Mouse (Mus musculus) heart, embryonic 12.5 days (tissue): ENCODE results near the gene Slit3. TPM values are rescaled to one million over a fixed set of nuclear protein-coding genes. Genes with fewer than 3 reads are reported as not detected.

Experiments
- ATAC-seq: fragments of 200-750 bp; cut with Nextera tagmentation; 2 replicates; pipeline ENCODE4 v1.8.0; 2017; ENCODE audit warnings: moderate TSS enrichment, moderate library complexity; ENCODE audit not compliant: insufficient number of reproducible peaks, low FRiP score
- H3K27ac ChIP-seq: fragments of 300-500 bp; sonication (generic); 2 replicates; pipeline ENCODE4 v1.5.1; 2016; ENCODE audit warnings: mild to moderate bottlenecking, moderate library complexity; ENCODE audit not compliant: poor library complexity, severe bottlenecking
- H3K27me3 ChIP-seq: fragments of 300-500 bp; sonication (generic); replicated peaks from 2 replicates; pipeline ENCODE4 v1.6.1; 2016; ENCODE audit warnings: mild to moderate bottlenecking, moderate library complexity
- H3K36me3 ChIP-seq: fragments of 300-500 bp; sonication (generic); 2 replicates; pipeline ENCODE4 v1.6.1; 2016; ENCODE audit warnings: mild to moderate bottlenecking, moderate library complexity
- H3K4me1 ChIP-seq: fragments of 300-500 bp; sonication (generic); replicated peaks from 2 replicates; pipeline ENCODE4 v1.6.1; 2016; ENCODE audit warnings: mild to moderate bottlenecking
- H3K4me2 ChIP-seq: fragments of 300-500 bp; sonication (generic); 2 replicates; pipeline ENCODE4 v1.6.1; 2016; ENCODE audit warnings: mild to moderate bottlenecking, moderate library complexity
- H3K4me3 ChIP-seq: fragments of 300-500 bp; sonication (generic); 2 replicates; pipeline ENCODE4 v1.5.1; 2016; ENCODE audit warnings: mild to moderate bottlenecking
- H3K9ac ChIP-seq: fragments of 300-500 bp; sonication (generic); 2 replicates; pipeline ENCODE4 v1.6.1; 2016; ENCODE audit warnings: mild to moderate bottlenecking, moderate library complexity
- H3K9me3 ChIP-seq: fragments of 300-500 bp; sonication (generic); replicated peaks from 2 replicates; pipeline ENCODE4 v1.6.1; 2016; ENCODE audit warnings: mild to moderate bottlenecking, moderate library complexity
- WGBS: fragments of 180-500 bp; shearing (Covaris S2); methylation state at CpG from one replicate; pipeline ENCODE4 v1.1.7; 2016; 5-methylcytosine and 5-hydroxymethylcytosine counted together
- polyA plus RNA-seq: library from polyadenylated mRNA; unstranded; fragments of >200 nt; fragmentation: Nextera tagmentation; extraction: Ambion mirVana; gene quantifications from 2 replicates; pipeline ENCODE4 v1.2.1, GENCODE M21; 2016

Slit3 gene
- polyA plus RNA-seq, 1 experiment from 2014 or later, result 17.4 TPM

DNA sequence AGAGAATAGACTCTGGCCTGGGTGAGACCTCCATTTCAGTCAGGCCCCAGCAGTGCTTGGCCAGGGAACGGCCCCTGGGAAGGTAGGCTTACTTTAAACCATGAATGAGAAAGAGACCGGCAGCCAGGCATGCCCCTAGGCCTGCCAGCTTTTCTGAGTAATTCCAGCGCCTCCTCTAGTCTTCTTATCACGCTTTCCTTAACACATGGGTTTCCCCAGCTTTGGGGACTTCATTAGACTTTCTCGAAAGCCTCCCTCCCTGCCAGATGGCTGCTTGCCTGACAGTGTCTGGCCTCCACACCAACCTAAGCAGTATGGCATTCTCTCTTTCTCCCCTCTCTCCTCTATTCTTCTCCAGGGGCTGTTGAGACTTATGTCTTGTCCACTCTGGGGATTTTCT is 24.5 kb upstream of the Slit3 start:
- Histone ChIP-seq H3K9ac (no peak overlapping the region), H3K4me1 (0 out of 2 replicates have a peak, but pooled peaks cover 3% of the 10 kb centered on the region), H3K4me3 (no peak overlapping the region), H3K27ac (no peak overlapping the region), H3K27me3 (no peaks in the 10 kb centered on the region), H3K4me2 (no peak overlapping the region), H3K9me3 (no peaks in the 10 kb centered on the region), H3K36me3 (no peaks in the 10 kb centered on the region)
- ATAC-seq, result no peak
- 26% methylated on average over 5 of the region's 5 CpGs for WGBS

DNA sequence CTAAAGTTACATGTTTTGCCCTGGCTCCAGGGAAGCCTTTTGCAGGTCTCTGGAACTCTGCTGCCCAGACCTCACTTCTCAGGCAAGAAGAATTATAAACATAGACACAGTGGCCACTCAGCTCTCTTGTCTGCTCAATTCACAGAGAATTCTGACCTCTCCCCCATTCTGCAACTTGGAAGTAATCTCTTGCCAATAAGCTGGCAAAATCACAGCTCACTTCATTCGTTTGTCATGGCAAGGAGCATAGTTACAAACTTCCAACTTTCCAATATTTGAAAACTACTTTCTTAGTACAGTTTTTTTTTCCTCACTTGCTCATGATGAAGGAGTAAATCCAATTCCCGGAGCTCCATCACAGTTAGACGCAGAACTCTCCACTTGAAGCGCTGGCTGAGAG is 11.2 kb upstream of the Slit3 start:
- ATAC-seq, result no peak

DNA sequence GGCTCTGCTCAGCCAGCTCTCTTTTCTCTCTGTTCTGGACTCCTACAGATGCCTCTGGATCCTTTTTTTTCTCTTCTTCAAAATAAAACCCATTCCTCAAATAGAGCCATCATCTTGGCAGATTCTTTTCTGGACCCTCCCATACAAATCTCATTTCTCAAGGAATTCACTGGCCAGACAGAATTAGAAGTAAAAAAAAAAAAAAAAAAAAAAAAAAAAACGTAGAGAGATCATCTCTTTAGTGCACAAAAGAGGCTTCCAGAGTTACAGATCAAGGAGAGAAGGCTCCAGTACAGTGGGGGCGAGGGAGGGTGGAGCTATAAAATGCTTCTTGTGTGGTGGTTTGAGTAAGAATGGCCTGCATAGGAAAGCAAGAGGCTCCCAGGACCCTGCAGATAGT is 10.2 kb upstream of the Slit3 start:
- no peak overlapping the region for H3K27ac ChIP-seq
- 64% methylated on average over 2 of the region's 2 CpGs for WGBS
- H3K9me3 ChIP-seq, result no peaks in the 10 kb centered on the region
- H3K4me2 ChIP-seq, result no peak overlapping the region
- no peak overlapping the region for H3K4me3 ChIP-seq
- H3K36me3 ChIP-seq, result no peaks in the 10 kb centered on the region
- no peak overlapping the region for H3K9ac ChIP-seq
- no peaks in the 10 kb centered on the region for H3K27me3 ChIP-seq
- ATAC-seq, result no peak
- H3K4me1 ChIP-seq, result no peaks in the 10 kb centered on the region

More for the DNA sequence above, 11.2 kb upstream of the Slit3 start:
- H3K4me3 ChIP-seq, result no peak overlapping the region
- H3K36me3 ChIP-seq, result no peaks in the 10 kb centered on the region
- no peaks in the 10 kb centered on the region for H3K4me1 ChIP-seq
- H3K27me3 ChIP-seq, result no peaks in the 10 kb centered on the region
- no peak overlapping the region for H3K4me2 ChIP-seq
- no peaks in the 10 kb centered on the region for H3K9me3 ChIP-seq
- no peak overlapping the region for H3K27ac ChIP-seq
- WGBS, result 65% methylated on average over 4 of the region's 4 CpGs
- no peak overlapping the region for H3K9ac ChIP-seq

DNA sequence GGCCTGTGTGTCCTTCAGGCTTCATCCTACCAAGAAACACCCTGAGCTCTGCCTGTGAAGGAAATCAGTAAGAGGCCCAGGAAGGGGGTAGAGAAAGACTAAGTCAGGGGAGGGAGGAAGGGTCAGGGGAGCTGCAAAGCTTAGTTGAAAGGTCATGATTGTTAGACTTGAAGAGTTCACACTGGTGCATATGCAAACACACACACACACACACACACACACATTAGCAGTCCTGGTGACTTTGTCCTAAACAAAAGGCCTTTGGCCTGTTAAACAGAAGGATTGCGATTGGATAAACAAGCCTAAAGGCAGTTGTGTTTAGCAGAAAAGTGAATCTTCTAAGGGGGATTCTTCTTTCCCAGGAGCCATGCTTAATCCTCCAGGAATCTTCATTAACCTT is 7.7 kb upstream of the Slit3 start:
- Histone ChIP-seq H3K27me3 (no peaks in the 10 kb centered on the region), H3K27ac (no peak overlapping the region), H3K4me2 (no peak overlapping the region), H3K9me3 (no peaks in the 10 kb centered on the region), H3K4me1 (no peaks in the 10 kb centered on the region), H3K9ac (no peak overlapping the region), H3K4me3 (no peak overlapping the region), H3K36me3 (no peaks in the 10 kb centered on the region)
- no peak for ATAC-seq
- 83% methylated on average over 1 of the region's 1 CpGs for WGBS

DNA sequence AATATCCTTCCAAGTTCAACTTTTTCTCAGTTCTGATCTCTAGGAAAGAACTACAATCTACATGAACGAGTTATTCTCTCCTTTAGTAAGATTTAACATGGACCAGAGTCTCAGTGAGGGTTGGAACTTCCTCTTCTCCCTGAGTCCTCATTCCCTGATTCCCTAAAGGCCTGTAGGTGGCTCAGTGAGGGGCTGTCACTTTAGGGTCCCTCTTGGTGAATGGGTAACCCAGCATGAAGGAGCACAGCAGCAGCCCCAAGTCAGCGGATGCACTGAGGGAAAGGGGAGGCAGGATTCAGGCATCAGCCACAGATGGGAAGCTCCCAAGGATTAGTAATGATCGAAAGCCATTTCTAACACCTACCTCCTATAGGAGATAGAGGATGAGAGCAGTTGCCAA is 4.6 kb upstream of the Slit3 start:
- H3K36me3 ChIP-seq, result no peaks in the 10 kb centered on the region
- no peak overlapping the region for H3K9ac ChIP-seq
- peaks cover 12% of the 10 kb centered on the region for H3K4me1 ChIP-seq
- ATAC-seq, result no peak
- H3K4me2 ChIP-seq, result no peak overlapping the region
- H3K9me3 ChIP-seq, result no peaks in the 10 kb centered on the region
- WGBS, result 66% methylated on average over 3 of the region's 3 CpGs
- no peaks in the 10 kb centered on the region for H3K27me3 ChIP-seq
- no peak overlapping the region for H3K4me3 ChIP-seq
- H3K27ac ChIP-seq, result no peak overlapping the region

DNA sequence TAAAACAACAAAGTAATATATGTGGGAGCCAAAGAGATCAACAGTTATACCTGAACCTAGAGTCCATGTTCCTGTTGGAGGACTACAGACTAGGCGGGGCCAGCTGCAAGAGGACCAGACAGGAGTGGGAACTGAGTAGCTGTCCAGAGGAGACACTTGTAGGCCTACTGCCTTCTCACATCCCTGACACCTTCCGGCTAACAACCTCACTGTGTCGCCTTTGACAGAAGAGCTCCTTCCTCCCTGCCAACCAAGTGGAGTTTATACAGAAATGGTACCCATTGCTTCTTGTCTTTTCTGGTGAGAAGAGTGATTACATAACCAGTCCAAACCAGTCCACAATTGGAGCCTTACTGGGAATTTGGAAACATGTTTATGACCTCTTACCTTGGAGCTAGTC is 3.2 kb upstream of the Slit3 start:
- WGBS, result 70% methylated on average over 3 of the region's 3 CpGs
- no peaks in the 10 kb centered on the region for H3K36me3 ChIP-seq
- H3K4me2 ChIP-seq, result no peak overlapping the region
- peaks cover 15% of the 10 kb centered on the region for H3K4me1 ChIP-seq
- no peaks in the 10 kb centered on the region for H3K27me3 ChIP-seq
- no peak overlapping the region for H3K4me3 ChIP-seq
- no peak overlapping the region for H3K9ac ChIP-seq
- no peaks in the 10 kb centered on the region for H3K9me3 ChIP-seq
- no peak overlapping the region for H3K27ac ChIP-seq
- ATAC-seq, result no peak

DNA sequence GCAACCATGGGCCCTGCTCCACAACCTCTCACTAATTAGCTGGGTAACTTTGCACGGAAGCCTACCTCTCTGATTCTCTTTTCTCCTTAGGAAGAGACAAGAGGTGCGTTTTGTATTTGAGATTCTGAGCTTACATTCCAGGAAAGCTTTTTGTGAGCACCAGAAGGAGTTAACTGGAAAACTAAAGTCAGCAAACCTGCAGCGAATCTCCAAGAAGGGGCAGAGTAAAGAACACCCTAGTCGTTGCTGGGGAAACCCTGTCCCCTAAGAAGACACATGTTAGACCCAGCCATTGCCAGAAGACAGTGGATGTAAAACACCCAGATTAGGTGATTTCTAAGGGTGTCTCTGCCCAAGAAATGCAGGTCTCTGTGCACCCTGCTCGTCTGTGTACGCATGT is 2.3 kb upstream of the Slit3 start:
- Histone ChIP-seq H3K9me3 (no peaks in the 10 kb centered on the region), H3K4me3 (no peak overlapping the region), H3K36me3 (no peaks in the 10 kb centered on the region), H3K9ac (no peak overlapping the region), H3K27ac (no peak overlapping the region), H3K4me2 (no peak overlapping the region), H3K4me1 (peaks cover 17% of the 10 kb centered on the region), H3K27me3 (no peaks in the 10 kb centered on the region; the same call in 1 of the 2 replicates)
- ATAC-seq, result no peak
- WGBS, result 57% methylated on average over 6 of the region's 6 CpGs

DNA sequence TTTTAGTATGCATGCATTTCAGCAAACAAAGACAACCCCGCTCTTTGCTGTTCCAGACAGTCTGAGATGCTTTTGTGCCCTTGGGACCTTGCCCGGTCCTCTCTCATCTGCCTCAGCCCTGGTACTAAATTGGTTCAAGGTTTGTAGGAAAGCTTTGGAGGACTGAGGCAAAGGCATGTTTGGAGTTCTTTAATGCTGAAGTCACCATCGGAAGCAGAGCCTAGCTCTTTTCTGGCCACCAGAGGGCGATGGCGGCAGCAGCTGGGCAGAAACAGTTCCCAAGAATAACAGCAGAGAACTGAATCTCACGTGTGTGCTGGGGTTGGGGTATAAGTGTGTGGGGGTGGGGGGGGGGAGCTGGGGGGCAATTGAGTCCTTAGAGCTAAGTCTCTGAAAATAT is 1.7 kb upstream of the Slit3 start:
- Histone ChIP-seq H3K27ac (no peak overlapping the region), H3K9me3 (no peaks in the 10 kb centered on the region), H3K4me3 (no peak overlapping the region), H3K4me2 (no peak overlapping the region), H3K4me1 (peaks cover 21% of the 10 kb centered on the region), H3K9ac (no peak overlapping the region), H3K27me3 (no peaks in the 10 kb centered on the region; the same call in 1 of the 2 replicates), H3K36me3 (no peaks in the 10 kb centered on the region)
- no peak for ATAC-seq
- 9% methylated on average over 6 of the region's 6 CpGs for WGBS

DNA sequence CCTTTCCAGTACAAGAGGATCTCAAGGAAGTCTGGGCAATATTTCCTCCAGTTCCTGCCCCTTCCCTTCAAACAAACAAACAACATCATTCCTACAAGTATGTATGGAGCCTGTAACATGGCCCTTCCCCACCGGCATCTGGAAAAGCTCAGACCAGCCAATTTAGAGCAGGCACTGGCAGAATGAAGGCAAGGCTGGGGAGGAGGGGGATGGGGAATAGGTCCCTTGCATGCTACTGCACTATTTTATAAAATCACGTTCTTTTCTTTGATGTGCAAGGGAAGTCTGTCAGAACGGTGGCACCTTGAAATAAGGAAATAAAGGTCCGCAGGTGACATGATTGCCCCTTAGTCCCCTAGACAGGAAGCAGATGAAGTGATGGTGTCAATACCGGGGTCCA is 948 bp upstream of the Slit3 start:
- no peak for ATAC-seq
- peak overlapping the region; percentile 81 for H3K4me2 ChIP-seq
- H3K27ac ChIP-seq, result no peak overlapping the region
- no peak overlapping the region for H3K4me3 ChIP-seq
- H3K4me1 ChIP-seq, result peaks cover 27% of the 10 kb centered on the region
- no peaks in the 10 kb centered on the region for H3K36me3 ChIP-seq
- H3K9ac ChIP-seq, result no peak overlapping the region
- WGBS, result 33% methylated on average over 5 of the region's 5 CpGs
- no peaks in the 10 kb centered on the region for H3K9me3 ChIP-seq
- H3K27me3 ChIP-seq, result no peaks in the 10 kb centered on the region; the same call in 1 of the 2 replicates

DNA sequence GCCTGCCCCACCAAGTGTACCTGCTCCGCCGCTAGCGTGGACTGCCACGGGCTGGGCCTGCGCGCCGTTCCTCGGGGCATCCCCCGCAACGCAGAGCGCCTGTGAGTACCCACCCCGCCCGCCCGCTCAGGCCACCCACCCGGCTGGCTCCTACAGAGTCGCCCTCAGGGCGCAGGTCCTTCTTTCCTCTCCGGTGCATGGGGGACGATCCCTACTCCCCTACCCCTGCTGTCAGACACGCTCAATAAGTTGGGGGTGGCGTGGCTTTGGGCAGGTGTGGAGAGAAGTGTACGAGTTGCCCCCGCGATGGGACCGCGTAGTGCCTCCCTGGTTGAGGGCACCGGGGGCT is 561 bp downstream of the Slit3 start:
- peak overlapping the region; percentile 66 for H3K4me3 ChIP-seq
- no peaks in the 10 kb centered on the region; the same call in 1 of the 2 replicates for H3K27me3 ChIP-seq
- under 1% methylated on average over 19 of the region's 27 CpGs for WGBS
- peak overlapping the region; percentile 78 for H3K9ac ChIP-seq
- H3K4me1 ChIP-seq, result peaks cover 29% of the 10 kb centered on the region
- H3K4me2 ChIP-seq, result peak overlapping the region; percentile 81
- H3K27ac ChIP-seq, result 0 out of 2 replicates have a peak overlapping the region, but pooled peaks have one; percentile 4
- no peaks in the 10 kb centered on the region for H3K9me3 ChIP-seq
- H3K36me3 ChIP-seq, result no peaks in the 10 kb centered on the region
- peak; percentile 51; the same call in 1 of the 2 replicates for ATAC-seq

DNA sequence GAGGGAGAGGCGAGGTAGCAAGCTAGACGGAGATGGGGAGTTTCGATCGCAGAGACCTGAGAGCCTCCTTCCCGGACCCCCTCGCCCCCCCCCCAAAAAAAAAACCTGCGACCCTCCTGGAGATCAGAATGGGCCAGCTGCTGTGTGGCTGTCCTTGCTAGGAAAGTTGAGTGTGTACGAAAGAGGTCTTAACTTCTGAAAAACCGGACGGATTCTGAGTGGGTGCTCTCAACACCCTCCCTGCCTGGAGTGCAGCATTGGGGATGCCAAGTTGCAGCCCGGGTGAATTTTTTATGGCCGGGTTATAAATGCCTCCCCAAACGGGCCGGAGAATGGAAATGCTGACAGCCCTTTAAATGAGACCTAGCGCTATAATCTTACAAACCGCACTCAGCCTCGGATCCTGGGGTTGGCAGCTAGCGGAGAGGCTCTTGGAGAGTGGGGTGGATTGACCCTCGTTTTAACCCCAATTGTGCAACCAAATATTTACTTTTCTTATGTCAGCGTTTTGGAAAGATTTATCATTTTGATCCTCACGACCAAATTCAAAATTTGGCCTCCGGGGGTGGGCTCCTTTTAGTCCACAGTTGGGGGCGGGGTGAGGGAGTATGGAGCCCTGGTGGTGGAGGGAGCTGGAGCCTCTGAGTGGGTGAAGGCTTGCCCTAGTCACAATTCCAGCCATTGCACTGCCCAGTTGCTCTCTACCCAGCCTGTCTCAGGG is 1.2 kb downstream of the Slit3 start:
- H3K27ac ChIP-seq, result no peak overlapping the region
- peak overlapping the region; percentile 81 for H3K4me2 ChIP-seq
- peak overlapping the region; percentile 78 for H3K9ac ChIP-seq
- no peak for ATAC-seq
- peak overlapping the region; percentile 66 for H3K4me3 ChIP-seq
- H3K9me3 ChIP-seq, result no peaks in the 10 kb centered on the region
- peaks cover 29% of the 10 kb centered on the region for H3K4me1 ChIP-seq
- WGBS, result 1% methylated on average over 23 of the region's 23 CpGs
- H3K27me3 ChIP-seq, result no peaks in the 10 kb centered on the region; the same call in 1 of the 2 replicates
- H3K36me3 ChIP-seq, result no peaks in the 10 kb centered on the region
